Mouse (Mus musculus) megakaryocyte-erythroid progenitor cell, adult 5-6 weeks (primary cell): Measurements from ENCODE around the gene Tsga10ip. TPM values are rescaled to one million over a fixed set of nuclear protein-coding genes. Genes with fewer than 3 reads are reported as not detected.

Experiments used
- ATAC-seq: replicated peaks from 2 replicates; pipeline ENCODE4 v1.8.0; 2016; ENCODE audit warnings: mild to moderate bottlenecking, inconsistent platforms; ENCODE audit not compliant: severe bottlenecking, poor library complexity, low FRiP score, low TSS enrichment
- total RNA-seq, 2 experiments: library from RNA; stranded (forward) in 1 of 2; stranded (reverse) in 1 of 2; fragments of 200-1000, 215-1000 nt in 1 of 2; fragments of >200 nt in 1 of 2; fragmentation: Nextera tagmentation in 1 of 2; gene quantifications; 2 replicates each; pipeline ENCODE4 v1.2.3; 2014 to 2017

Gene Tsga10ip
- total RNA-seq (2014; fragmentation: Nextera tagmentation) (not detected in 2 replicates), total RNA-seq (2017) (not detected in 2 replicates)

- ATAC-seq = no peak
These were observed at the start of gene Tsga10ip for GRCm38 (mm10) chr19:5402293-5402692. Gene Tsga10ip, minus strand, starts transcription at chr19:5402526.

GRCm38 (mm10) chr19:5451766-5452165 lies 49.4 kb upstream of the Tsga10ip start:
- ATAC-seq = no peak

GRCm38 (mm10) chr19:5449673-5450072 lies 47.3 kb upstream of the Tsga10ip start:
- no peak for ATAC-seq

DNA sequence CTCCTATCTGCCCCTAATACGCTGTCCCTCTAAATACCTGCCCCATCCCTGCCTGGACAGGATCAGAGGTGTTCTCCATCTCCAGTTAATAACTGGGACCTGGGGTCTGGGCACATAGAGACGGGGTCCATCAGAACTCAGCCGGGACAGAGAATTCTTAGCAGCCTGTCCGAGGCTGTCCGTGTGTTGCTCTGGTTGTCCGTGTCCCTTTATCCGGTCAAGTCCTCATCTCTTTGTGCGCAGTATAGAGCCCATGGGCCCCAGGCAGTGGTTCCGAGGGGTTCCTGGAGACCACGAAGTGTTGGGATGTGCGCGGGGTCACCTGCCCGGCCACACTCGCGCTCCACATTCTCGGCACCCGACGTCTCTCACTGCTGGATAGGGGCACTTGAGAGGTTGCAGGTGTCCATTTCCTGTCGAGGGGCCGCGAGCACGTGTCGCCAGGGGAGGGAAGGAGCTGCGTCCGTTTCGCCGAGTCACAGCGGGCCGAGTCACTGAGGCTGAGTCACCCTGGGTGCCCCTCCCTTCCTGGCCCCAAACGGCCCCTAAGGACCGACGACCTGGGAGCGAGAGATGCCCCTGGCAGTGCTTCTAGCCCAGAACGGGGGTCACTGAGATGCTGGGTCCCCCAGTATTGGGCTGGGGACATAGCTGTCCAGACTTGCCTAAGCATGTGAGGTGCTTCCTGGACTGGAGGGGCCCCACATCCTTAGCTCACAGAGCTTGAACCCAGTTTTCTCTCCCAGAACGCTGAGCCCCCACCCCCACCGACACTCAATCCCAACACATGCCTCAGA lies 46.2 kb upstream of the Tsga10ip start:
- ATAC-seq = peak; percentile 49

- ATAC-seq = peak; percentile 71
These were observed 45.4 kb upstream of the Tsga10ip start, which contains the start of gene Fosl1 for GRCm38 (mm10) chr19:5447515-5448353. Gene Fosl1, plus strand, starts transcription at chr19:5447547.

GRCm38 (mm10) chr19:5445747-5446146 lies 43.4 kb upstream of the Tsga10ip start:
- ATAC-seq = no peak

DNA sequence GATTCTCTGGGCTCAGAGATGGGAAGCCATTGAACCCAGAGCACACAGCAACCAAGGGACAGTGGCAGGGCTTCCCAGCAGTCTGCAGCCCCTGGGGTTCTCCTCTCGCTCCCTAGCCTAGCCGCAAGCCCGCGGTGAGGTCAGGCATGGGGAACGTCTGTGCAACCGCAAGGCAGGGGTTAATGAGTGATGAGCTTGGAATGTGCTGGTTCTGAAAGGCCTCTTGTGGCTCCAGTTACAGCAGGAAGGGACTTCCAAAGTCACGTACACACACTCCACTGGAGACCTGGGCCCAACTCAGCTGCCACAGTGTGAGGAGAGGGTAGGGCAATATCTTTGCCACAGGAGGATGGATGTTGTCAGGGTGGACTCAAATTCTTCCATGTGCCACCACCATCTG lies 42.6 kb upstream of the Tsga10ip start:
- ATAC-seq = no peak

- no peak for ATAC-seq
These were observed 42.1 kb upstream of the Tsga10ip start for GRCm38 (mm10) chr19:5444371-5444908.

DNA sequence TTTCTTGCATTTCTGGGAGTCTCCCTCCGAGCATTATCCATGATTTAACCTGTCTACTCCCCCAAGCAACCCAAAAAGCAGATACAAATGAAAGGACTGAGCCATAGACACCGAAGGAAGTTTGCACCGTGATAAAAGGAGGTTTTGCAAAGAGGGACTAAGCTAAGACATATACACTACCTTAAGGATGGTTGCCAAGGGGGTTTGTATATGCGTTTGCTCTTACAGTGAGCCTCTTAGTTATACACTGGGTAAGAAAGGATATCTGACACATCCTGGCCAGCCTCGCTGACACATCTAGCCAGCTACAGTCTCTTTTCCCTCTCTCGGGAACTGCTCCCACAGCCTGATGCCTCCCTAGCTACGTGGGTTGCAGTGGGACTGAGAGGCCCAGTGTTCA lies 31.6 kb upstream of the Tsga10ip start:
- no peak for ATAC-seq

DNA sequence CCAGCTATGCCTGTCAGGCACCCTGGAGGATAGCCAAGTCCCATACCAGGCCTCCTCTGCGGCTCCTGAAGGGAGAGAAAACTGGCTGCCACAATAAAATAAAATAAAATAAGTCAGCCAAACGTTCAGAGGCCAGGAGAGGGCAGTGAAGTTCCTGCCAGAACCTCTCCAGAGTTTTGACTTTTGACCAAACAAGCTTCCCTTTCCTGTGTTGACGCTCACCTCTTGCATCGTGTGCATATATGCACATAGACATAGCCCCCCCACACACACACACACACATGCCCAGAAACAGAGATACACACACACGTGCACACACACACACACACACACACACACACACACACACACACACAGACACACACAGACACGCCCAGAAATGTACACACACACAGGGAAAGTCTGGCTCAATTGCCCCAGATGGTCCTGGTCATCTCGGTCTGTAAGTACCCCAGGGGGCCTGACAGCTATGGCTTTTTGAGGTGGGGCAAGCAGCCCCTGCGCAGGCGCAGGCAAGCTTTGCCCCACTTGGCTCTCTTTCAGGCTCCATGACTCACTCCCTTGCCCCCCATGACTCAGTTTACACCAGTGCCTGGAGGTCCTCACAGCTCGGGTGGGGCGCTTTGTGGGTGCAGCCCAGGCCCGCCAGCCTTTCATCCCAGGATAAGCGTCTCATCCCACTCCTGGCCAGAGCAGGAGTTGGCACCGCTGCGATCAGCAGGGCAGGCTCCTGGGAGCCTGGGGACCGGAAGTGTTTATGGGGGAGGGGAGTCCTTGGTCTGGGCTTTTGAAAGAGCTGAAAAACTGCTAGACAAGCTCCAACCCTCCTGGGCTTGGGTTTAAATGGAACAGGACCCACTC lies 30.9 kb upstream of the Tsga10ip start:
- peak; percentile 24; the same call in 1 of the 2 replicates for ATAC-seq

GRCm38 (mm10) chr19:5431911-5432464 lies 29.7 kb upstream of the Tsga10ip start:
- ATAC-seq = no peak

DNA sequence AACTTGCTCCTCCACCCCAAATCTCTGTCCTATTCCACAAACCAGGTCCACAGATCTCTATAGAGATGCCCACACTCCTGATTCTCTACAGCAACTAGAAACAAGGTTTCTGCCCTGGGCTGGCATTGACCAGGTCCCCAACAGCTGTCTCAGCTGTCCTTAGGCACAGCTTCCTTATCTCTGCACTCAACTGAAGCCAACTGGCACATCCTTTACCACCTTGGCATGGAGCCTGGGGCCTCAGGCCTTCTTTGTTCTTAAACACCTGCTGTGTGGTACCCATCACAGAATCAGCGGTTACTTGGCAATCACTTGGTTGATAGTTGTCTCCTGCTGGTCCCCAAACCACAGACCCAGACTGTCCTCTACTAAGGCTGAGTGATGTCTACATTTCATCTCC lies 28.1 kb upstream of the Tsga10ip start:
- peak; percentile 21; the same call in 1 of the 2 replicates for ATAC-seq

GRCm38 (mm10) chr19:5429806-5430205 lies 27.5 kb upstream of the Tsga10ip start:
- ATAC-seq = no peak

DNA sequence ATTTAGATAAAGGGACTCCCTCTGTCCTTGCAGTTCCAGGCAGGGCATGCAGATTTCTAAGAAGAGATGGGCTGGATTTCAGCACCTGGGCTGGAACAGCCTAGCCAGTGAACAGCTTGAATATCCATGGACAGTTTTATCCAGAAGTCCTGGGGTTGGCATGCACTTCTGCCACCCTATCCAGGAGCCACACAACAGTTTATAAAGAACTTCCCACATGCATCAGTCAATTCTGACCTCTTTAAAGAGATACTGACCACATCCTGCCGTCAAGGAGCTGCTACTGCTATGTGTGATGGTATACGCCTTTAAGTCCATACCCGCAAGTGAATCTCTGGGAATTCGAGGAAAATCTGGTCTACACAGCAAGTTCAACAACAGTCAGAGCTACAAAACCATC lies 26.9 kb upstream of the Tsga10ip start:
- ATAC-seq = no peak

DNA sequence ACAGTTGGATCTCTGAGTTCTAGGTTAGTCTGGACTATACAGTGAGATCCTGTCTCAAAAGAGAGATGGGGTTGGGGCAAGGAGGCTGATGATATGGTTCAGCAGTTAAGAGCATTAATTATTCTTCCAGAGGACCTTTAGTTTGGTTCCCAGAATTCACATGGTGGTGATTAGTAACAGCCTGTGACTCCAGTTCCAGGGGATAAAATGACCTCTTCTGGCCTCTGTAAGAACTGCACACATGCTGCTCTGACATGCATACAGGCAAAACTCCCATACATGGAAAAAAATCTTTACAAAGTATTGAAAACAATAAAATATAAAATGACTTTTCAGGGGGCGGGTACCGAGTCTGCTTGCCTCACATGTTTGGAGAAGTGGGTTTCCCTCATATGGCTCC lies 25.8 kb upstream of the Tsga10ip start:
- no peak for ATAC-seq

DNA sequence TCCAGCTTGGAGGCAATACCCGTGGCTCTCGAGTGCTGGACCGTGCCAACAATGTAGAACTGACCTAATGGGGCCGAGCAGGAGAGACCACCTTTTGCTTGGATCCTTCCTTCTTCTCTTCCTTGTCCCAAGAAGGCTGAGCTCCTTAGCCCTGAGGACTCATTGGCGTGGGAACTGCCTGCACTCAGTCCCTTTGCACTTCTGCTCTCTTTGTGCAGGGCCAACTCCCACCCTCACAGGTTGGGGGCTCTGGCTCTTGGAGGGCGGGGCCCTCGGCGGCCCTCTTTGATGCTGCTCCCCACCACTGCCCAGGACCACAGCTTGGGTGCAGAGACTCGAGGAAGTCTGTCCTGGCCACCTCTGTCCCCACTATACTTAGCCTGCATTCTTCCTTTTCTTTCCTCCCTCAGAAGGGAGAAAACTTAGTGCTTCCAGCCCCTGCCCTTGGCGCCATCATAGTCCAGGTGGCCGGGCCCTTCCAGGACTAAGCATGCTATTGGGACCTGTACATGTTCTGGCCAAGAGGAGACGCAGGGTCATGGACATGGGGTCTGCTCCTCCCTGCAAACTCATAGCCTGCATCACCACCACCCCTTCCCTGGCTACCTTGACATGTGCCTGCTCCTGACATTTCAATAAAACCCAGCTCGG lies 24.4 kb upstream of the Tsga10ip start:
- ATAC-seq = no peak

DNA sequence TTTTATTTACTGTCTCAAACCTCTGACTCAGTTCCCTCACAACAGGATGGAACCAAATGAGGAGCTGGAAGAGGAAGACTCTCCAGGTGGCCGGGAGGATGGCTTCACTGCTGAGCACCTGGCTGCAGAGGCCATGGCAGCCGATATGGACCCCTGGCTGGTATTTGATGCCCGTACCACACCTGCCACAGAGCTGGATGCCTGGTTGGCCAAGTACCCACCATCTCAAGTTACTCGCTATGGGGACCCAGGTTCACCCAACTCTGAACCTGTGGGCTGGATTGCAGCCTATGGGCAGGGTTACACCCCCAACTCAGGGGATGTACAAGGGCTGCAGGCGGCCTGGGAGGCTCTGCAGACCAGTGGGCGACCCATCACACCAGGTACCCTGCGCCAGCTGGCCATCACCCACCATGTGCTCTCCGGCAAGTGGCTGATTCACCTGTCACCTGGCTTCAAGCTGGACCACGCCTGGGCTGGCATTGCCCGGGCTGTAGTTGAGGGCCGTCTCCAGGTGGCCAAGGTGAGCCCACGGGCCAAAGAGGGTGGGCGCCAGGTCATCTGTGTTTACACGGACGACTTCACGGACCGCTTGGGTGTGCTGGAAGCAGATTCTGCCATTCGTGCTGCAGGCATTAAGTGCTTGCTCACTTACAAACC lies 23.7 kb upstream of the Tsga10ip start:
- ATAC-seq = no peak
